Mouse (Mus musculus): ENCODE measurements around the gene OR5BS1P.

- TF ChIP-seq GATA1 (IDR thresholded peaks at IDR 0.05; ENCODE audit: borderline replicate concordance, low read length) (no peak), FLI1 (IDR thresholded peaks at IDR 0.05; ENCODE audit: low read length) (no peak)
Measured at GRCm38 (mm10) chr15:98483907-98484886, 14.5 kb downstream of the OR5BS1P start.

Measured in megakaryocyte, embryonic 14.5 days (primary cell).